Mouse (Mus musculus) right cerebral cortex, postnatal 4 days (tissue): ENCODE results near the gene Med24.
A peak's percentile ranks its signal among the peaks of the same experiment; 100 is the strongest.

ENCODE experiments used
- DNase-seq: peaks from one replicate; pipeline ENCODE4 v3.0.0-alpha.2; 2022

The Med24 gene

DNA sequence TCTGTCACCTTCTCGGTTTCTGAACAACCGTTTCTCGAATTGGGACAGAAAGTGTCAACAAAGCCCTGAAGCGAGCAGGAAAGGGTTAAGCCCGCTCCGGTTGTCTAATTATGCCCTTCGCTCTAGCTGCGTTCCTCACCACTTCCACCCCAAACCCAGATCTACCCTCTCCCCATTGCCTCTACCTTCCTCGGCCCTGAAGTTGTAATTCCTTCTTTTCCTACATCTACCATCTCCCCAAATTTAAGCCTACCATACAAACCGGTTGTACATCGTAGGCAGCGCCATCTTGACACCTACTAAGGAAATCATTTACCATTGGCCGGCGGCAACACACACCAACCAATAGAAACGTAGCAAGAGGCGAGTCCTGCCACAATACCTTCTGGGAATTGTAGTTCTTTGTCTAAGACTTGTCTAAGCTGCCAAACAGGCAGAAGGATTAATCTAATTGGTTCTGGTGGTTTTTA, at the start of gene Med24:
Gene Med24 (minus strand): TSS at position 317 of the 470 bp plus-strand sequence.
- DNase-seq, result peak; percentile 71

- DNase-seq, result no peak
These were observed 48.7 kb upstream of the Med24 start for GRCm38 (mm10) chr11:98777888-98778287.

- no peak for DNase-seq
These were observed 47.8 kb upstream of the Med24 start for GRCm38 (mm10) chr11:98776843-98777590.

GRCm38 (mm10) chr11:98776052-98776764, 47.0 kb upstream of the Med24 start:
- no peak for DNase-seq

- DNase-seq, result peak; percentile 98
These were observed 46.3 kb upstream of the Med24 start for GRCm38 (mm10) chr11:98775348-98776051.

DNA sequence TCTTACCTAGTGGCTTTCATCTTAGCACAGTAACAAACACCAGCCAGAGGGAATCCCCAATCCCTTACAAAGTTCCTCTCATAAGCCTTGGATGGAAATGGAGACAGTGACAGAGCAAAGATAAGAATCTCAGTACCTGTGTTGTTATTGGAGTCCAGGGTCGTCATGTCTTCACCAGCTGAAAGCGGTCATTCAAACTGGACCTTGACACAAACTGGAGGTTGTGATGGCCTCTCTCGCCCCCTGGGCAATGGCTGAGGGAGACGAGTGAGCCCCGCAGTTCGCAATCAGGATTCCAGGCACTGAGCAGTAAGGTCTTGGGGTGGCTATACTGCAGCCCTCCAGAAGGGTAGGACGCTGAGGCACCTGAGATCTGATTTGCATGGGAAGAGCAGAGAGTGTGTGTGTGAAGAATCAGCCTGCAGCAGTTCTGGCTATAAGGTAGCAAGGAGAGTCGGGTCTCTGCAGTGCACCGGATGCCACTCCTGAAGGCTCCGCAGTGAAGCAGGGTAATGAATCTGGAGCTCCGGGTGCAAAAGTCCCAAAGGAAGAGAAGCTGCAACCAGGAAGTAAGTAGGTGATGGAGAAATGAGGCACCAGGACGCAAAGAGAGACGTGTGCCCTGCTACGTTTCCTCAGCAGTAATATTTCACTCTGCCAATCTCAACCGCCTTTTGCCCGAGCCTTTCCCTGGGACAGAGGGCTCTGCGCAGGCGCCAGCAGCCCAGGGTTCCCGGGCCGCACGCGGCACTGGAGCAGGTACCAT, 45.5 kb upstream of the Med24 start, which contains the start of gene Nr1d1:
Gene Nr1d1 (minus strand): TSS at position 752 of the 766 bp plus-strand sequence.
- DNase-seq, result no peak

DNA sequence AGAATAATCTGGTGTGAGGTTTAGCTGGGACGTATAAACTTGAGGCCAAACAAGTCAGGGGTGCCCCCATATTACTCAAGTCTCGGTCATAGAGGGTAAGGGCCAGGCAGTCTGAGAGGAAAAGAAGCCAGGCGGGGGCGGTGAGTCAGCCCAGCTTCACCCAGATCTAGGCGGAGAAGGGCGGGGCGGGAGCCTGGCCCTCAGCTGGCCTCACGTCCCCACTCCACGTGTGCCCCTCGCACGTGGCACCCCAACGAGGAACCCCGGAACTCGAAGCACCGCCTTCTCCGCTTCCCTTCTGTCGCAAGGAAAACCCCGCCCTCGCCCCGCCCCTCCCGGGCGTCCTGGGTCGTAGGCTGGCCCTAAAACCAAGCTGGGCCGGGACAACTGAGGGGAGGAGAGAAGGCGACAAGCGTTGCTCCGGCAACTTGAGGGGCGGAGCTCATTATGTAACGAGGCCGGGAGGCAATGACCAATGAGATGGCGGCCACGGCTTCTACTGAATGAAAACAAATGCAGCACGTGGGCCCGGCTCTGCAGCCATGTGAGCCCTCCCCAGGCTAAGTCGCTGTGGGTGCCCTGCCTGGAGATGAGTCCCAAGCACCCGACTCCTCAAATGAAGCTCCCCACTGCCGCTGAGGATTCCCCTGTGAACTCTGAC, 44.5 kb upstream of the Med24 start:
- peak; percentile 91 for DNase-seq

- DNase-seq, result peak; percentile 27
These were observed 43.5 kb upstream of the Med24 start for GRCm38 (mm10) chr11:98772667-98773171.

DNA sequence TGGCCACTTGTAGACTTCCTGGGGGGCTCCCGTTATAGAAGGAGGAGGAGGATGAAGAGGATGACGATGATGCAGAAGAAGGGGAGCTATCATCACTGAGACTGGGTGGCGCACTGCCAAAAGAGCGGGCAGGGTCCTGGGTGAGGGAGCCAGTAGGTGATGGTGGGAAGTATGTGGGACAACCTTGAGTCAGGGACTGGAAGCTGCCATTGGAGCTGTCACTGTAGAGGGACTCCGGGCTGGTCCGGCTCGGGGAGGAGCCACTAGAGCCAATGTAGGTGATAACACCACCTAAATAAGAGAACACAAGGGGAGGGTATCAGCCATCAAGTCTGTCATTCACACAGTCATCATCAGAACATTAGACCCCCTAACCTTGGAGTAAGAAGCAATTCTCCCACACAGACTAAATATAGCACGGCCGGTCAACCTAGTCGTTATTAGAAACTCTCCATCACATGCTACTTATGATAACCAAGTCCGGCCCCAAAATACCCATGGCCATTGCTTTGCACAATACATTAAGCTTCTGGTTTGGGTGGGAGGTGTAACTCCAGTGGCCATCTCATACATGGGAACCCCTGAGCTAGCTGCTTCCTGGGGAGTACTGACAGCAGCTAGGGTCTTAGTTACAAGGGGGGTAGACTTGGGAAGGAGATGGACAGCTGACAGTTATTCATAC, 42.8 kb upstream of the Med24 start:
- peak; percentile 40 for DNase-seq

GRCm38 (mm10) chr11:98771131-98771530, 41.9 kb upstream of the Med24 start:
- DNase-seq, result no peak

DNA sequence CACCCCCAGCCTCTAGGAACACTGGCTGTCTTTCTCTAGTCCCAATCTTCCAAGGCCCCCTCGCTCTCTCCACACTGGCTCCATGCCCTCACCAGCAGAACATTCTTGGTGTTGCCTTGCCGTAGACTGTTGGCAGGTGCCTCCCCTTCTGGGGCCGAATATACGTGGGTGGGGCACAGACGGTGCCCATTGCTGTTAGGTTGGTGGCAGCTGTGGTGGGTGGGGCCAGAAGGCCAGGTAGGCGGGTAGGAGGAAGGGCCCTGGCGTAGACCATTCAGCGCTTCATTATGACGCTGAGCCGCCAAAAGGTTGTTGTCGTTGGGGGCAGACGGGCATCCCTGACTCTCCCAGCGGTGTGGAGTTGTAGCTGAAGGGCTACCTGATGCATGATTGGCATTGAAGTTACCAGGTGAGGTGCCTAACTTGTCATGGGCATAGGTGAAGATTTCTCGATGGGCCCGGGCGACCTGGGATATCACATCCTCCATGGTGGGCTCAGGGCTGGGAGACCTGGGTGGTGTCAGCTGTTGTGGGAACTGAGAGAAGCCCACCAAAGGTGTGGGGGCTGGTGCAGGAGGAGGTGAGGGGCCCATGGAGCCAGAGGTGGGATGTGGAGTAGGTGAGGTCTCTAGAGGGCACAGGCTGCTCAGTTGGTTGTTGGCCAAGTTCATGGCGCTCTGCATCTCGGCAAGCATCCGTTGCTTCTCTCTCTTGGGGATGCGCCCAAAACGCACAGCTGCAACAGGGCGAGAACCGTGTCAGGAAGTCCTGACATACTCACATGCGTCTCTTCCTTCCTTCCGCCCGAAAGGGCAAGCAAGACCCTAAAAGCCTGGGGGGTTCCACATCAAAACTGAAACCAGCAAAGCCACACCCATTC, 41.1 kb upstream of the Med24 start:
- DNase-seq, result no peak

DNA sequence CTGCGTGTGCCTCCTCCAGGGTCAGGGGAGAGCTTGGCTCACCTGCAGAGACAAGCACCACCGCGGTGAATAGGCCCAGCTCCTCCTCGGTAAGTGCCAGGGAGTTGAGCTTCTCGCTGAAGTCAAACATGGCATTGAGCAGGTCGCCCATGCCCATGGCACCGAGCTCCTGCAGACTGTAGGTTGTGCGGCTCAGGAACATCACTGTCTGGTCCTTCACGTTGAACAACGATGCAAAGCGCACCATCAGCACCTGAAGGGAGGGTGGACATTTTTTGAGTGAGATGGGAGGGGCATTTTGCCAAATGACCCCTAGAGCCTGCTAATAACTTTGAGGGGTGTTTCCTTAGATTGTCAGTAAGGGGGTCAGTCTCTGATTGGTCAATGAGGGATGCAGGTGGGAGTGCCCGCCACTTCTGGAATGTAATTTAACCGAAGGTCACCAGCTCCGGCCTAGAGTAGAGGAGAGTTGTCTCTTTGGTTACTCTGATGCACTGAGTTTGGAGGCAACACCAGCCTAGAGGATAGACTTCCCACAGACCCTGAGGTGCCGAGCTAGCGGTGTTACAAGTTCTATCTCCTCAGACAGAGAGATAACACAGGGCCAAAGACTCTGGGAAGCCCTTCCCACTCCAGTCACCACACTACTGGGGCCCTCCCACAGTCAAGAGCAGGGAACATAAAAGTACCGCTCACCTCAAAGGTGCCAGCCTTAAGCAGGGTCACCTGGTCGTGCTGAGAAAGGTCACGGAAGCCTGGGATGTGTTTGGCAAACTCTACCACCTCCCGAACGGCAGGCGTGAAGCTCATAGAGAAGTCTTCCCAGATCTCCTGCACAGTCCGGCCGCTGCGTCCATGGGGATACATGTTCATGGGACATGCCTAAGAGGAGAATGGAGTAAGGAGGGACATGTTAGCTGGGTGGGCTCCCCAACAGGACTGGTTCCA, 40.0 kb upstream of the Med24 start:
- DNase-seq, result no peak

- DNase-seq, result no peak
These were observed 39.1 kb upstream of the Med24 start for GRCm38 (mm10) chr11:98768127-98769006.

DNA sequence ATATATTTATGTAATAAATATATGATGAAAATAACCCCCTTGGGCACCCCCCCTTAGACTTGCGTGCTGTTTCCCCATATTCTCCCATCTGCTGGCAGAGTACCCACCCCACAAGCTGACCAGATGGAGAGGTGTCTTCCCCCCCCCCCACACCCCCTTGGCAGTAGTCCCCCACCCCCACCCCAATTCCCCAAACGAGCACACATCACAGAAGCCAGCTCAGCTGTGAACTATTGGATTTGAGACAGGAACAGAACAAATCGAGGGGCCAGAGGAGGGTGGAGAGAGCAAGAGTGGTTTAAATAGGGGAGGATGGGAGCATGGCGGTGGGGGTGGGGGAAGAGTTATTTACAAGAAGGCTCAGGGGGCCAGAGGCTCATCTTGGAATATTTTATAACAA, 38.5 kb upstream of the Med24 start:
- DNase-seq, result no peak

DNA sequence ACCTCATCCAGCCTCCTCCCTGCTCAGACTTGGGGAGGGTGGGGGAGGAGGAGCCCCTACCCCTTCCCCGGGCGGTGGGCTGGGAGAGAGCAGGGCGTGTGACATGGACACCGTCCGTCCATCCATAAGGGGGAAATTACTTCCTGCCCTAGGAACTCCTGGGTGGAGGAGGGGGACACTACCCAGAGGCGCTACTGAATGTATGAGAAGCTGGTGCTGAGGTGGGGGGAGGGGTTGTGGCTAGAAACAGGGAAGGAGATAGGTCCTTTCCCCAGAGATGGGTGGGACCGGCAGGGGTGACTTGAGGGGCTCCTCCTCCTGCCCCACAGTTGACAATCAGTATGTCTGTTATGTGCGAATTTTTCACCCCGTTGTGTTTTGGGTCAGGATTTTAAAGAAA, 38.0 kb upstream of the Med24 start:
- no peak for DNase-seq

GRCm38 (mm10) chr11:98766816-98767215, 37.6 kb upstream of the Med24 start:
- no peak for DNase-seq

GRCm38 (mm10) chr11:98766346-98766745, 37.1 kb upstream of the Med24 start:
- DNase-seq, result no peak
